In genomic region chr12:9357856-9358255, GRCm38 (mm10) we compare ENCODE assay signal across 20 mouse cellular contexts.
DNase-seq lines count a peak whose midpoint lies in the region; ATAC-seq and TF ChIP-seq lines count a peak whose summit lies in the region.
"Had no signal": no experiment of that assay in that cellular context is flagged by ENCODE, and none has a peak within 500 bp of the region (broad histone marks: within the 10 kb centered on the region; RNA-seq: fewer than 3 reads in every experiment).

No protein-coding gene starts in this region.

- no peak overlapping the region for H3K27ac ChIP-seq in heart, embryonic 11.5 days (ENCODE audit: low read depth, low read length)
- peak overlapping the region; percentile 23; the same call in 1 of the 2 replicates for H3K27ac ChIP-seq in embryonic fibroblast, embryonic 13.5 days (ENCODE audit: insufficient read depth, low read length)
- no peak overlapping the region for H3K27ac ChIP-seq in forebrain, embryonic 14.5 days (ENCODE audit: low read depth, low read length)
- H3K27ac ChIP-seq: embryonic facial prominence, embryonic 12.5 days; embryonic facial prominence, embryonic 15.5 days; forebrain, embryonic 13.5 days had no signal

- no peak overlapping the region for H3K9ac ChIP-seq in heart, embryonic 11.5 days (ENCODE audit: low read depth, low read length)
- no peak overlapping the region for H3K9ac ChIP-seq in forebrain, embryonic 14.5 days (ENCODE audit: low read length)
- H3K9ac ChIP-seq: embryonic facial prominence, embryonic 12.5 days; embryonic facial prominence, embryonic 15.5 days; forebrain, embryonic 13.5 days had no signal

- peak; percentile 85 for DNase-seq in heart, adult 11 months
- no peak for DNase-seq in heart, adult 9 months (ENCODE audit: low spot score in 2 of 2)
- DNase-seq in heart, adult 8-10 months (ENCODE audit: low spot score) = peak; percentile 10
- DNase-seq in forebrain, embryonic 14.5 days (ENCODE audit: low spot score) = no peak
- DNase-seq: adrenal gland, adult 2 months; adrenal gland, postnatal 10 days; adrenal gland, postnatal 25 days; cerebellum, adult 11 months; cerebellum, adult 18-20 months; cerebellum, adult 8-10 months; cerebellum, adult 9-11 months; cerebellum, postnatal 14 days; cerebellum, postnatal 36 days; embryo, embryonic 11 days had no signal

- H3K4me2 ChIP-seq in heart, embryonic 11.5 days = no peak overlapping the region
- no peak overlapping the region for H3K4me2 ChIP-seq in forebrain, embryonic 14.5 days (ENCODE audit: low read length)
- H3K4me2 ChIP-seq: embryonic facial prominence, embryonic 12.5 days; embryonic facial prominence, embryonic 15.5 days; forebrain, embryonic 13.5 days had no signal

- 83% methylated on average over 5 of the region's 5 CpGs for WGBS in heart, embryonic 11.5 days (ENCODE audit: insufficient replicate concordance)
- 87% methylated on average over 5 of the region's 5 CpGs for WGBS in forebrain, embryonic 14.5 days

- no peaks in the 10 kb centered on the region for H3K36me3 ChIP-seq in heart, embryonic 11.5 days (ENCODE audit: control insufficient read depth, insufficient read depth, low read length)
- no peaks in the 10 kb centered on the region for H3K36me3 ChIP-seq in forebrain, embryonic 14.5 days (ENCODE audit: control insufficient read depth, insufficient read depth, low read length)
- H3K36me3 ChIP-seq: embryonic facial prominence, embryonic 12.5 days; embryonic facial prominence, embryonic 15.5 days had no signal

- TF ChIP-seq CTCF in embryonic fibroblast, embryonic 13.5 days (IDR thresholded peaks at IDR 0.05; ENCODE audit: borderline replicate concordance, insufficient read depth, low read length) = no peak

- H3K4me3 ChIP-seq in heart, embryonic 11.5 days (ENCODE audit: low read depth, low read length) = no peak overlapping the region
- no peak overlapping the region for H3K4me3 ChIP-seq in embryonic fibroblast, embryonic 13.5 days (ENCODE audit: insufficient read depth, low read length)
- no peak overlapping the region for H3K4me3 ChIP-seq in forebrain, embryonic 14.5 days (ENCODE audit: low read depth, low read length)
- H3K4me3 ChIP-seq: embryonic facial prominence, embryonic 12.5 days; embryonic facial prominence, embryonic 15.5 days; forebrain, embryonic 13.5 days had no signal

- no peaks in the 10 kb centered on the region for H3K9me3 ChIP-seq in heart, embryonic 11.5 days (replicated peaks; ENCODE audit: control insufficient read depth, low read length)
- no peaks in the 10 kb centered on the region for H3K9me3 ChIP-seq in forebrain, embryonic 14.5 days (replicated peaks; ENCODE audit: control insufficient read depth, low read length)
- H3K9me3 ChIP-seq: embryonic facial prominence, embryonic 12.5 days; embryonic facial prominence, embryonic 15.5 days; forebrain, embryonic 13.5 days had no signal

- H3K27me3 ChIP-seq in heart, embryonic 11.5 days (ENCODE audit: control insufficient read depth, insufficient read depth, low read length) = no peaks in the 10 kb centered on the region
- H3K27me3 ChIP-seq in forebrain, embryonic 14.5 days (replicated peaks; ENCODE audit: control insufficient read depth, insufficient read depth, low read length) = no peaks in the 10 kb centered on the region
- H3K27me3 ChIP-seq: embryonic facial prominence, embryonic 12.5 days; embryonic facial prominence, embryonic 15.5 days; forebrain, embryonic 13.5 days had no signal

- no peak for ATAC-seq in heart, embryonic 11.5 days (replicated peaks; ENCODE audit: insufficient number of reproducible peaks, low FRiP score, low TSS enrichment)
- no peak for ATAC-seq in forebrain, embryonic 14.5 days
- ATAC-seq: forebrain, embryonic 13.5 days; forebrain, embryonic 16.5 days had no signal

- TF ChIP-seq POLR2A in embryonic fibroblast, embryonic 13.5 days (IDR thresholded peaks at IDR 0.05; ENCODE audit: low read depth, low read length) = no peak

- no peaks in the 10 kb centered on the region for H3K4me1 ChIP-seq in heart, embryonic 11.5 days (ENCODE audit: control insufficient read depth, insufficient read depth, low read length)
- peaks cover 5% of the 10 kb centered on the region; the same call in 1 of the 2 replicates for H3K4me1 ChIP-seq in embryonic fibroblast, embryonic 13.5 days (ENCODE audit: control insufficient read depth, insufficient read depth, low read length)
- H3K4me1 ChIP-seq in forebrain, embryonic 14.5 days (ENCODE audit: control insufficient read depth, insufficient read depth, low read length) = no peaks in the 10 kb centered on the region
- H3K4me1 ChIP-seq: embryonic facial prominence, embryonic 12.5 days; embryonic facial prominence, embryonic 15.5 days; forebrain, embryonic 13.5 days had no signal

Comparison
In these comparisons a context has a peak if more than half of its experiments do, and no peak if none do; other contexts are left out.
1. DNase-seq: peak in heart, adult 11 months (single experiment) and heart, adult 8-10 months (single experiment); none in heart, adult 9 months (0 of 2) and forebrain, embryonic 14.5 days (single experiment).